ENCODE assay signal across 23 mouse cellular contexts in the genomic region with DNA sequence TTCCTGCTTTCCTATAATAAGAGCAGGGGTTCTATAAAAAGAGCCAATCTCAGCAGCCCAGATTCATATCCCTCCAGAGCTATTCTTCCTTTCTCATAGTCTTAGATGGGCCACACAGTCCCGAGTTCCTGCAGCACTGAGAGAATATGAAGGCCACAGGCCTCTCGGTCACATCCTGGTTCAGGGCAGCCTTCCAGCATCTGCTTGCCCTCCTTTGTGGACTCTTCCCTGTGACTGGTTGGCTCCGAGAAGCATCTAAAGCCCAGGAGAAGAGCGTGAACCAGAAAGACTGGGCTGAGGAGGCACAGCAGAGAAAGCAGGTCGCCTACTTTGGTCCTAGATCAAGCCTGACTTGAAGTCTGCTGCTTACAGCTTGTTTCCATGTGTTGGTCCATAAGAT. TPM values are rescaled to one million over a fixed set of nuclear protein-coding genes. Genes with fewer than 3 reads are reported as not detected.
DNase-seq lines count a peak whose midpoint lies in the region; ATAC-seq lines count a peak whose summit lies in the region.
"Had no signal": no experiment of that assay in that cellular context is flagged by ENCODE, and none has a peak within 500 bp of the region (broad histone marks: within the 10 kb centered on the region; RNA-seq: fewer than 3 reads in every experiment).

No protein-coding gene starts in this region.

- no peak overlapping the region; the same call in 1 of the 2 replicates for H3K27ac ChIP-seq in kidney, embryonic 14.5 days (ENCODE audit: low read depth, low read length)
- H3K27ac ChIP-seq: embryonic facial prominence, embryonic 15.5 days; forebrain, embryonic 10.5 days; gastrocnemius, adult 2 months; hindbrain, embryonic 10.5 days; hindbrain, embryonic 14.5 days had no signal

- no peak for ATAC-seq in kidney, embryonic 14.5 days (ENCODE audit: low FRiP score, low TSS enrichment)
- ATAC-seq in megakaryocyte-erythroid progenitor cell, adult 5-6 weeks (replicated peaks; ENCODE audit: low FRiP score, low TSS enrichment, poor library complexity, severe bottlenecking), result no peak
- ATAC-seq: forebrain, embryonic 14.5 days; inflammation-experienced regulatory T-cells, adult 6 months; intestine, postnatal 0 days had no signal

- no peaks in the 10 kb centered on the region for H3K9me3 ChIP-seq in kidney, embryonic 14.5 days (ENCODE audit: control insufficient read depth, low read length)
- H3K9me3 ChIP-seq: embryonic facial prominence, embryonic 15.5 days; forebrain, embryonic 10.5 days; heart, embryonic 12.5 days; hindbrain, embryonic 10.5 days had no signal

- peaks cover 16% of the 10 kb centered on the region for H3K4me1 ChIP-seq in kidney, embryonic 14.5 days (ENCODE audit: control insufficient read depth, insufficient read depth, low read length)
- H3K4me1 ChIP-seq: embryonic facial prominence, embryonic 15.5 days; heart, embryonic 12.5 days had no signal

- no peak overlapping the region for H3K4me3 ChIP-seq in kidney, embryonic 14.5 days (ENCODE audit: low read length)
- H3K4me3 ChIP-seq: embryonic facial prominence, embryonic 15.5 days; erythroblast, embryonic 14.5 days; forebrain, embryonic 10.5 days; gastrocnemius, adult 2 months; heart, embryonic 12.5 days; hindbrain, embryonic 10.5 days had no signal

- peaks cover 13% of the 10 kb centered on the region for H3K27me3 ChIP-seq in kidney, embryonic 14.5 days (ENCODE audit: control insufficient read depth, insufficient read depth, low read length)
- H3K27me3 ChIP-seq: embryonic facial prominence, embryonic 15.5 days had no signal

- H3K4me2 ChIP-seq in kidney, embryonic 14.5 days (replicated peaks; ENCODE audit: low read depth, low read length), result no peak overlapping the region
- H3K4me2 ChIP-seq: embryonic facial prominence, embryonic 15.5 days; heart, embryonic 12.5 days; hindbrain, embryonic 14.5 days had no signal

- WGBS in kidney, embryonic 14.5 days, result 68% methylated on average over 5 of the region's 5 CpGs

- DNase-seq in cerebellum, adult 8-10 months, result peak; percentile 41
- no peak for DNase-seq in cerebellum, adult 9-11 months
- DNase-seq in kidney, postnatal 36 days, result peak; percentile 14 to 36
- DNase-seq in brain, adult 2 months (ENCODE audit: low read depth, low spot score), result peak; percentile 78
- peak; percentile 46 to 70 for DNase-seq in cerebellum, postnatal 25 days
- DNase-seq: adrenal gland, adult 2 months; adrenal gland, postnatal 36 days; embryo, embryonic 11 days; gastrocnemius, adult 2 months; gastrocnemius, postnatal 25 days had no signal

- H3K9ac ChIP-seq in kidney, embryonic 14.5 days (ENCODE audit: low read depth, low read length), result no peak overlapping the region
- H3K9ac ChIP-seq: embryonic facial prominence, embryonic 15.5 days; heart, embryonic 12.5 days; hindbrain, embryonic 14.5 days had no signal

- no peaks in the 10 kb centered on the region for H3K36me3 ChIP-seq in kidney, embryonic 14.5 days (ENCODE audit: control insufficient read depth, insufficient read depth, low read length)
- H3K36me3 ChIP-seq: embryonic facial prominence, embryonic 15.5 days; forebrain, embryonic 10.5 days; heart, embryonic 12.5 days; hindbrain, embryonic 10.5 days had no signal

RNA-seq across cellular contexts. Expression of a gene that starts 28.6 kb away (rescaled TPM):
- 0.29 and 0.47 TPM in 2 replicates for polyA plus RNA-seq in kidney, embryonic 14.5 days (2014; fragmentation: Nextera tagmentation; extraction: Ambion mirVana)
- total RNA-seq in megakaryocyte-erythroid progenitor cell, adult 5-6 weeks (2014; fragmentation: Nextera tagmentation), result not detected in 2 replicates
- total RNA-seq in megakaryocyte-erythroid progenitor cell, adult 5-6 weeks (2017), result not detected in 2 replicates
- total RNA-seq: CH12.LX; common myeloid progenitor, adult 5-6 weeks had no signal
- polyA plus RNA-seq: erythroblast, embryonic 14.5 days had no signal
